Mouse (Mus musculus) bone marrow, adult 2 months (tissue): ENCODE data around the gene Manbal.

Experiments used
- CTCF ChIP-seq: fragments of 200-500 bp; IDR thresholded peaks from 2 replicates; pipeline ENCODE4 v1.5.1; 2011; ENCODE audit warnings: low read length, control low read depth; ENCODE audit not compliant: control insufficient read depth, insufficient read depth
- POLR2A ChIP-seq: fragments of 200-500 bp; IDR thresholded peaks from 2 replicates; pipeline ENCODE4 v1.6.1; 2011; ENCODE audit warnings: low read depth, mild to moderate bottlenecking, control low read depth, low read length, borderline replicate concordance; ENCODE audit not compliant: control insufficient read depth

DNA sequence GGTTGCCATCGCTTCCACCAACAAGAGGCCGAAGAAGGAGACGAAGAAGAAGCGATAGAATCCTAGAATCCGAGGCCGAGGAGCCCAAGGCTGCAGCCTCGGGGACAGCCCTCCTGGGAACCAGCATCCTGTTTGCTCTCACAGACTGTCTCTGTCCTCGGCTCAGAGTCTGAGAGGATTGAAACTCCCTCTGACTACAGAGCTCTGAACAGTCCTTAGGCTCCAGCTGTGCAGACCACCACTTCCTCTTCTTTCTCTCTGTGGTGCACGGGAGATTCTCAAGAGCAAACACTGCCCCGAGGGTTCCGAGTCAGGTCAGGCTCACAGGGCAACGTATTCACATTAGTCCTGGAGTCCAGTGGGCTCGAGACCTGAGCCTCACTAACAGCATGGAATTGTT is 28.6 kb downstream of the Manbal start:
- TF ChIP-seq CTCF (no peak), POLR2A (no peak)
